Mouse (Mus musculus): ENCODE results near the gene Rab40c. TPM values are rescaled to one million over a fixed set of nuclear protein-coding genes. Genes with fewer than 3 reads are reported as not detected.

The Rab40c gene
- polyA plus RNA-seq, 1 experiment from 2014 or later, result 48.7 TPM

GRCm38 (mm10) chr17:25916931-25917647 lies 2.4 kb downstream of the Rab40c start:
- Histone ChIP-seq H3K4me3 (0 out of 2 replicates have a peak overlapping the region, but pooled peaks have one; percentile 98), H3K27ac (no peak overlapping the region), H3K9ac (peak overlapping the region; percentile 94; the same call in 1 of the 2 replicates), H3K9me3 (no peaks in the 10 kb centered on the region), H3K36me3 (peaks cover 9% of the 10 kb centered on the region; the same call in 1 of the 2 replicates), H3K4me2 (0 out of 2 replicates have a peak overlapping the region, but pooled peaks have one; percentile 8), H3K4me1 (replicated peaks) (peaks cover 45% of the 10 kb centered on the region), H3K27me3 (no peaks in the 10 kb centered on the region)
- 87% methylated on average over 8 of the region's 8 CpGs for WGBS
- ATAC-seq (ENCODE audit: low FRiP score), result no peak

DNA sequence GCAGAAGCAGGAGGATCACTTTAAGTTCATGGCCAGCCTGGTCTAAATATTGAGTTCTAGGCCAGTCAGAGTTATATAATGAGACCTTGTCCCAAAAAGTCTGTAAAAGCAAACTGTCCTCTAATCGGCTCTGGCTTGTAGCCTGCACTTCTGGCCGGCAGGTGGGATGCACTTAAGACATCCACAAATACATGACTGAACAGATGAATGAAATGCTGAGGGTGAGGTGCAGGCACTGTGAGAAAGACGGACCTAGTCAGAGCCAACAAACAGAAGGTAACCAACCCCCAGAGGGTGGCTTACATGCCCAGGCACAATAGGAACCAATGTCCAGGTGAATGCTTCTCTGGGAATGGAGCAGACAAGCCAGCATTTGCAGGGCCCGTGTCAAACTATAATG lies 5.2 kb downstream of the Rab40c start:
- H3K4me2 ChIP-seq, result no peak overlapping the region
- H3K9me3 ChIP-seq, result no peaks in the 10 kb centered on the region
- H3K9ac ChIP-seq, result no peak overlapping the region
- no peak for ATAC-seq (ENCODE audit: low FRiP score)
- no peaks in the 10 kb centered on the region for H3K27me3 ChIP-seq
- peaks cover 38% of the 10 kb centered on the region for H3K4me1 ChIP-seq (replicated peaks)
- 90% methylated on average over 4 of the region's 4 CpGs for WGBS
- no peak overlapping the region for H3K27ac ChIP-seq
- no peak overlapping the region for H3K4me3 ChIP-seq
- H3K36me3 ChIP-seq, result peaks cover 9% of the 10 kb centered on the region; the same call in 1 of the 2 replicates

DNA sequence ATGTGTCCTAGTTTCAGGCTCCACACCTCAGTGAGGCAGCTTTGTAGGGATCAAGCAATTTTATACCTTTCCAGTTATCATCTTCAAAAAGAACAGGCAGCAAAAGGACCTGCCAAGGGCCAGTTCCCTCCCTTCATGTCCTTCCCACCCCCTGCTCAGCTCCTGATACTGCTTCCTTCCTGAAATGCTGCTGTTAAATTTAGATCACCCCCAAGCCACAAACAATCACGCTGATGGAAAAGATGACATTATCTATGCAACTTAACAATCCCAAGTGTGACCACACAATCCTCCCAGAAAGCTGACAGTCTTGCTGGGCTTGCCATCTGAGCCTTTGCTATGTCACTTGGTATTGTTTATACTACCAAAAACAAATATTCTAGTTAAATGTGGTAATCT lies 5.7 kb downstream of the Rab40c start:
- no peak overlapping the region for H3K4me2 ChIP-seq
- no peak overlapping the region for H3K9ac ChIP-seq
- no peak overlapping the region for H3K4me3 ChIP-seq
- peaks cover 35% of the 10 kb centered on the region for H3K4me1 ChIP-seq (replicated peaks)
- WGBS, result 84% methylated on average over 1 of the region's 1 CpGs
- ATAC-seq (ENCODE audit: low FRiP score), result no peak
- H3K27ac ChIP-seq, result no peak overlapping the region
- peaks cover 9% of the 10 kb centered on the region; the same call in 1 of the 2 replicates for H3K36me3 ChIP-seq
- no peaks in the 10 kb centered on the region for H3K27me3 ChIP-seq
- no peaks in the 10 kb centered on the region for H3K9me3 ChIP-seq

- no peak overlapping the region for H3K4me2 ChIP-seq
- no peak overlapping the region for H3K4me3 ChIP-seq
- no peak overlapping the region for H3K27ac ChIP-seq
- no peaks in the 10 kb centered on the region for H3K27me3 ChIP-seq
- no peaks in the 10 kb centered on the region for H3K9me3 ChIP-seq
- peaks cover 9% of the 10 kb centered on the region; the same call in 1 of the 2 replicates for H3K36me3 ChIP-seq
- no peak overlapping the region for H3K9ac ChIP-seq
- WGBS, result 90% methylated on average over 14 of the region's 14 CpGs
- peaks cover 29% of the 10 kb centered on the region for H3K4me1 ChIP-seq (replicated peaks)
- no peak for ATAC-seq (ENCODE audit: low FRiP score)
These were observed 6.2 kb downstream of the Rab40c start for GRCm38 (mm10) chr17:25913186-25913876.

GRCm38 (mm10) chr17:25911816-25912215 lies 7.7 kb downstream of the Rab40c start:
- peaks cover 14% of the 10 kb centered on the region for H3K4me1 ChIP-seq (replicated peaks)
- H3K4me3 ChIP-seq, result no peak overlapping the region
- WGBS, result 95% methylated on average over 4 of the region's 4 CpGs

GRCm38 (mm10) chr17:25907640-25908039 lies 11.9 kb downstream of the Rab40c start:
- no peak for ATAC-seq (ENCODE audit: low FRiP score)
- Histone ChIP-seq H3K36me3 (peaks cover 7% of the 10 kb centered on the region; the same call in 1 of the 2 replicates), H3K27ac (no peak overlapping the region), H3K27me3 (no peaks in the 10 kb centered on the region), H3K9me3 (no peaks in the 10 kb centered on the region), H3K9ac (no peak overlapping the region), H3K4me1 (replicated peaks) (no peaks in the 10 kb centered on the region), H3K4me3 (no peak overlapping the region), H3K4me2 (no peak overlapping the region)
- 88% methylated on average over 2 of the region's 2 CpGs for WGBS

More at GRCm38 (mm10) chr17:25911816-25912215, 7.7 kb downstream of the Rab40c start:
- H3K9me3 ChIP-seq, result no peaks in the 10 kb centered on the region
- ATAC-seq (ENCODE audit: low FRiP score), result no peak
- H3K27ac ChIP-seq, result no peak overlapping the region
- H3K36me3 ChIP-seq, result peaks cover 4% of the 10 kb centered on the region; the same call in 1 of the 2 replicates
- H3K9ac ChIP-seq, result no peak overlapping the region
- H3K27me3 ChIP-seq, result no peaks in the 10 kb centered on the region
- H3K4me2 ChIP-seq, result no peak overlapping the region

DNA sequence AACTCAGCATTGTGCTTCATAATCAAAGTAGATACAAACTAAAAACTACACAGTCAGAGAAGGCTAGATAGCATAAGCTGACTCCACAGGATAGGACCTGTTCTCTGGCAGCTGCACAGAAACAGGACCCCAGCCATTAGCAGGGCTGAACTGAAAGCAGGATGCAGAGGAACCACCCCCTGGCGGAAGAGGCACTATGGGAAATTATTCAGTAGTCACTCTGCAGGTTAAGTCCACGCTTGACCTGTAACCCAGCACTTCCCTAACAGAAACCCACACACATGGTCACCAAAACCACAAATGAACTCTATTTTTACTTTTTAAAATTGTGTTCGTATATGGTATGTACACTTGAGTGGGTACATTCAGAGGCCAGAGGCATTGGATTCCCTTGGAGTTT lies 16.5 kb downstream of the Rab40c start:
- 89% methylated on average over 3 of the region's 3 CpGs for WGBS

DNA sequence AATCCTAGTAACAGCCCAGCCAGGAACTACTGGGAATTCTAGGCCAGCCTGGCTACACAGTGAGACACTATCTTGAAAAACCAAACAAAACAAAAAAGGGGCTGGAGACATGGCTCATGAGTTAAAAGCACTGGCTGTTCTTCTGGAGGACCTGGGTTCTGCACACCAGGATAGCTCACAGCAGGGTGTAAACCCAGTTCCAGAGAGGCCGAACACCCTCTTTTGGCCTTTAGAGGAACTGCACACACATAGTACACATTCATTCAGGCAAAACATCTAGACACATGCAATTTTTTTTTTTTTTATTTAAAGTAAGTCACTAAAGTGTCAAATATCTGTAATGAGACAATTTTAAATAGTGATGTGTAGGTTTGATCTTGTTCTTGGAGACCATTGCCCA lies 19.3 kb downstream of the Rab40c start:
- 100% methylated on average over 1 of the region's 1 CpGs for WGBS
- H3K9ac ChIP-seq, result no peak overlapping the region
- no peak for ATAC-seq (ENCODE audit: low FRiP score)
- no peak overlapping the region for H3K27ac ChIP-seq
- peaks cover 9% of the 10 kb centered on the region for H3K36me3 ChIP-seq
- H3K9me3 ChIP-seq, result no peaks in the 10 kb centered on the region
- H3K4me1 ChIP-seq (replicated peaks), result peaks cover 10% of the 10 kb centered on the region; the same call in 1 of the 2 replicates
- H3K4me2 ChIP-seq, result no peak overlapping the region
- no peak overlapping the region for H3K4me3 ChIP-seq
- H3K27me3 ChIP-seq, result no peaks in the 10 kb centered on the region

More for the DNA sequence above, 16.5 kb downstream of the Rab40c start:
- Histone ChIP-seq H3K9me3 (no peaks in the 10 kb centered on the region), H3K4me3 (no peak overlapping the region), H3K4me1 (replicated peaks) (no peaks in the 10 kb centered on the region), H3K4me2 (no peak overlapping the region), H3K9ac (no peak overlapping the region), H3K36me3 (peaks cover 17% of the 10 kb centered on the region), H3K27ac (no peak overlapping the region), H3K27me3 (no peaks in the 10 kb centered on the region)
- no peak for ATAC-seq (ENCODE audit: low FRiP score)

GRCm38 (mm10) chr17:25895891-25896290 lies 23.6 kb downstream of the Rab40c start:
- H3K27ac ChIP-seq, result 0 out of 2 replicates have a peak overlapping the region, but pooled peaks have one; percentile 15
- no peaks in the 10 kb centered on the region for H3K9me3 ChIP-seq
- no peaks in the 10 kb centered on the region for H3K27me3 ChIP-seq
- no peak overlapping the region for H3K4me3 ChIP-seq
- H3K4me1 ChIP-seq (replicated peaks), result peaks cover 16% of the 10 kb centered on the region
- ATAC-seq (ENCODE audit: low FRiP score), result no peak
- WGBS, result 54% methylated on average over 12 of the region's 12 CpGs
- H3K36me3 ChIP-seq, result peaks cover 9% of the 10 kb centered on the region
- H3K9ac ChIP-seq, result no peak overlapping the region
- no peak overlapping the region for H3K4me2 ChIP-seq

- Histone ChIP-seq H3K4me3 (no peak overlapping the region), H3K9ac (no peak overlapping the region), H3K27me3 (no peaks in the 10 kb centered on the region), H3K27ac (no peak overlapping the region), H3K9me3 (no peaks in the 10 kb centered on the region), H3K36me3 (peaks cover 9% of the 10 kb centered on the region; the same call in 1 of the 2 replicates), H3K4me1 (replicated peaks) (peaks cover 16% of the 10 kb centered on the region), H3K4me2 (no peak overlapping the region)
- WGBS, result 32% methylated on average over 2 of the region's 2 CpGs
- no peak for ATAC-seq (ENCODE audit: low FRiP score)
These were observed 24.1 kb downstream of the Rab40c start for GRCm38 (mm10) chr17:25895415-25895814.

GRCm38 (mm10) chr17:25893975-25894617 lies 25.4 kb downstream of the Rab40c start:
- ATAC-seq (ENCODE audit: low FRiP score), result peak; percentile 74

GRCm38 (mm10) chr17:25888837-25889236 lies 30.7 kb downstream of the Rab40c start:
- H3K4me3 ChIP-seq, result no peak overlapping the region
- WGBS, result 83% methylated on average over 3 of the region's 3 CpGs
- peaks cover 52% of the 10 kb centered on the region for H3K36me3 ChIP-seq
- no peak overlapping the region for H3K27ac ChIP-seq
- no peak for ATAC-seq (ENCODE audit: low FRiP score)
- H3K27me3 ChIP-seq, result no peaks in the 10 kb centered on the region
- peaks cover 7% of the 10 kb centered on the region; the same call in 1 of the 2 replicates for H3K4me1 ChIP-seq (replicated peaks)
- H3K4me2 ChIP-seq, result no peak overlapping the region
- H3K9me3 ChIP-seq, result no peaks in the 10 kb centered on the region
- H3K9ac ChIP-seq, result no peak overlapping the region

More at GRCm38 (mm10) chr17:25893975-25894617, 25.4 kb downstream of the Rab40c start:
- Histone ChIP-seq H3K27me3 (no peaks in the 10 kb centered on the region), H3K4me1 (replicated peaks) (peaks cover 16% of the 10 kb centered on the region), H3K36me3 (peaks cover 18% of the 10 kb centered on the region), H3K27ac (peak overlapping the region; percentile 77), H3K9me3 (no peaks in the 10 kb centered on the region), H3K9ac (peak overlapping the region; percentile 26; the same call in 1 of the 2 replicates), H3K4me2 (no peak overlapping the region), H3K4me3 (no peak overlapping the region)
- WGBS, result 33% methylated on average over 2 of the region's 2 CpGs
